Mouse (Mus musculus): ENCODE measurements around the gene Lmbr1l.
"Not testable (repeated sequence)": the region's sequence is repeated elsewhere in the genome, so short reads cannot be mapped to it uniquely, and the experiment has no call there.

Gene Lmbr1l

GRCm38 (mm10) chr15:98934217-98934839, 16.3 kb upstream of the Lmbr1l start, which contains the start of gene Tuba1b:
TSS of gene Tuba1b (minus strand) at chr15:98934565.
- DNase-seq (ENCODE audit: low read depth, low spot score), result peak; percentile 92

GRCm38 (mm10) chr15:98933833-98934216, 15.8 kb upstream of the Lmbr1l start:
- DNase-seq (ENCODE audit: low read depth, low spot score), result peak; percentile 98

GRCm38 (mm10) chr15:98933004-98933671, 15.1 kb upstream of the Lmbr1l start:
- DNase-seq (ENCODE audit: low read depth, low spot score), result not testable (repeated sequence)

GRCm38 (mm10) chr15:98930998-98931397, 13.0 kb upstream of the Lmbr1l start:
- DNase-seq (ENCODE audit: low read depth, low spot score), result no peak

GRCm38 (mm10) chr15:98930017-98930734, 12.1 kb upstream of the Lmbr1l start:
- no peak for DNase-seq (ENCODE audit: low read depth, low spot score)

GRCm38 (mm10) chr15:98928598-98929240, 10.7 kb upstream of the Lmbr1l start:
- peak; percentile 80 for DNase-seq (ENCODE audit: low read depth, low spot score)

GRCm38 (mm10) chr15:98927566-98927965, 9.5 kb upstream of the Lmbr1l start:
- DNase-seq (ENCODE audit: low read depth, low spot score), result no peak

GRCm38 (mm10) chr15:98924682-98925081, 6.7 kb upstream of the Lmbr1l start:
- no peak for DNase-seq (ENCODE audit: low read depth, low spot score)

GRCm38 (mm10) chr15:98923031-98923537, 5.1 kb upstream of the Lmbr1l start:
- no peak for DNase-seq (ENCODE audit: low read depth, low spot score)

- no peak for DNase-seq (ENCODE audit: low read depth, low spot score)
Measured at GRCm38 (mm10) chr15:98922581-98922980, 4.5 kb upstream of the Lmbr1l start.

GRCm38 (mm10) chr15:98921510-98921909, 3.5 kb upstream of the Lmbr1l start:
- DNase-seq (ENCODE audit: low read depth, low spot score), result no peak

- DNase-seq (ENCODE audit: low read depth, low spot score), result not testable (repeated sequence)
Measured at GRCm38 (mm10) chr15:98918499-98918895, 466 bp upstream of the Lmbr1l start.

- DNase-seq (ENCODE audit: low read depth, low spot score), result peak; percentile 30
Measured at GRCm38 (mm10) chr15:98917091-98917490, 940 bp downstream of the Lmbr1l start.

- no peak for DNase-seq (ENCODE audit: low read depth, low spot score)
Measured at GRCm38 (mm10) chr15:98916016-98916415, 2.0 kb downstream of the Lmbr1l start.

GRCm38 (mm10) chr15:98914903-98915302, 3.1 kb downstream of the Lmbr1l start:
- DNase-seq (ENCODE audit: low read depth, low spot score), result no peak

- peak; percentile 73 for DNase-seq (ENCODE audit: low read depth, low spot score)
Measured at GRCm38 (mm10) chr15:98904692-98905091, 13.3 kb downstream of the Lmbr1l start.

GRCm38 (mm10) chr15:98902600-98902999, 15.4 kb downstream of the Lmbr1l start:
- DNase-seq (ENCODE audit: low read depth, low spot score), result no peak

GRCm38 (mm10) chr15:98901530-98901929, 16.5 kb downstream of the Lmbr1l start:
- no peak for DNase-seq (ENCODE audit: low read depth, low spot score)

- no peak for DNase-seq (ENCODE audit: low read depth, low spot score)
Measured at GRCm38 (mm10) chr15:98897928-98898800, 19.9 kb downstream of the Lmbr1l start, which contains the start of gene Dhh. TSS of gene Dhh (minus strand) at chr15:98898540.

- DNase-seq (ENCODE audit: low read depth, low spot score), result no peak
Measured at GRCm38 (mm10) chr15:98897495-98897894, 20.5 kb downstream of the Lmbr1l start.

All from mesoderm, embryonic 11.5 days (tissue).